Mouse (Mus musculus): ENCODE data around the gene Yy1. TPM values are rescaled to one million over a fixed set of nuclear protein-coding genes. Genes with fewer than 3 reads are reported as not detected.

Yy1 gene
- 74.5 to 86.5 TPM (median 80.1 TPM) in 4 replicates for total RNA-seq (2023)

GRCm38 (mm10) chr12:108792546-108793452, at the start of gene Yy1:
Gene Yy1, plus strand, starts transcription at chr12:108792973.

GRCm38 (mm10) chr12:108835840-108836409, 43.2 kb downstream of the Yy1 start, which contains the start of the genes Slc25a29 and Slc25a47:
Gene Slc25a29, minus strand, starts transcription at chr12:108835883.
Gene Slc25a47, plus strand, starts transcription at chr12:108836046.

Other genes starting within 250 kb of the Yy1 start
- 444 to 502 TPM (median 471 TPM) in 4 replicates for gene Evl, start 238.3 kb upstream of the Yy1 start, total RNA-seq (2023)
- not detected in 4 replicates for gene Degs2, start 90.7 kb upstream of the Yy1 start, total RNA-seq (2023)
- 2.6 to 5.1 TPM (median 3.4 TPM) in 4 replicates for gene Slc25a29, start 42.9 kb downstream of the Yy1 start, total RNA-seq (2023)
- 2.7 to 3.3 TPM (median 2.9 TPM) in 4 replicates for gene Slc25a47, start 43.1 kb downstream of the Yy1 start, total RNA-seq (2023)
- gene Wdr25, start 100.7 kb downstream of the Yy1 start, total RNA-seq (2023) = 7.9 to 9.9 TPM (median 8.5 TPM) in 4 replicates
- gene Wars, start 101.2 kb downstream of the Yy1 start, total RNA-seq (2023) = 41.3 to 47.6 TPM (median 45.4 TPM) in 4 replicates